Mouse (Mus musculus) layer of hippocampus, adult 2 months (tissue): ENCODE measurements around the gene Sgms1. TPM values are rescaled to one million over a fixed set of nuclear protein-coding genes. Genes with fewer than 3 reads are reported as not detected.
A peak's percentile ranks its signal among the peaks of the same experiment; 100 is the strongest.

Experiments
- DNase-seq, 2 experiments: peaks; one replicate each; pipeline ENCODE4 v3.0.0; 2022; ENCODE audit warnings: low spot score in 2 of 2
- H3K27ac ChIP-seq: fragments of 200-600 bp; 2 replicates; pipeline ENCODE4 v1.8.1; 2022
- H3K4me3 ChIP-seq: fragments of 200-600 bp; 2 replicates; pipeline ENCODE4 v1.8.1; 2022; ENCODE audit warnings: mild to moderate bottlenecking
- CTCF ChIP-seq: fragments of 200-600 bp; conservative IDR thresholded peaks from 2 replicates; pipeline ENCODE4 v1.8.1; 2022; ENCODE audit warnings: antibody characterized with exemption, mild to moderate bottlenecking, moderate library complexity
- total RNA-seq, 2 experiments: library from RNA; stranded (reverse); gene quantifications; 2 replicates each; pipeline ENCODE4 v1.2.3; 2021

The Sgms1 gene
- total RNA-seq, 2 experiments from 2014 or later, result 53.9 to 59.6 TPM

- no peak for DNase-seq
- TF ChIP-seq CTCF, result no peak
- H3K4me3 ChIP-seq, result no peak overlapping the region
- no peak overlapping the region; the same call in 1 of the 2 replicates for H3K27ac ChIP-seq
These were observed 165.0 kb downstream of the Sgms1 start for GRCm38 (mm10) chr19:32224318-32225096.

DNA sequence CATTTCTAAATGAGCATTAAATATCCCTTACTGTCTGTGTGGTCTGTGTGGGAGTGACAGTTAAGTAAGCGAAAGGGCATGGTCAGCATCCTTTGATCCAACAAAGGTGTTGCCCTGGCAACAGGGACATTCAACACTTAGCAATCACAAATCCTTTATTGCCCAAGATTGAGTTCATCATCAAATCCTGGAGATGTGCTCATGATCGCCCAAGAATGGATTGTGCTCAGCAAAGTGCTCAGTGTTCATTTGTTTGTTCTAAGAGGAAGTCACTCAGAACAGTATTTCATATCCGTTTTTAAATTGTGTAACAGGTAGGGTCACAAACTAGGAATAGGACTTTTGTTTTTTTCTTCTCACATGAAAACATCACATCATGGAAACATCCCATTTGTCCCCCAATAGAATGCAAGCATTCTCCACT is 165.8 kb downstream of the Sgms1 start:
- Histone ChIP-seq H3K27ac (no peak overlapping the region), H3K4me3 (no peak overlapping the region)
- no peak for DNase-seq
- TF ChIP-seq CTCF, result no peak

- DNase-seq, result no peak
- Histone ChIP-seq H3K4me3 (no peak overlapping the region), H3K27ac (no peak overlapping the region)
- TF ChIP-seq CTCF, result no peak
These were observed 167.4 kb downstream of the Sgms1 start for GRCm38 (mm10) chr19:32222083-32222482.

GRCm38 (mm10) chr19:32220991-32221390 is 168.5 kb downstream of the Sgms1 start:
- Histone ChIP-seq H3K4me3 (no peak overlapping the region), H3K27ac (peak overlapping the region; percentile 61)
- no peak for DNase-seq
- no peak for TF ChIP-seq CTCF

DNA sequence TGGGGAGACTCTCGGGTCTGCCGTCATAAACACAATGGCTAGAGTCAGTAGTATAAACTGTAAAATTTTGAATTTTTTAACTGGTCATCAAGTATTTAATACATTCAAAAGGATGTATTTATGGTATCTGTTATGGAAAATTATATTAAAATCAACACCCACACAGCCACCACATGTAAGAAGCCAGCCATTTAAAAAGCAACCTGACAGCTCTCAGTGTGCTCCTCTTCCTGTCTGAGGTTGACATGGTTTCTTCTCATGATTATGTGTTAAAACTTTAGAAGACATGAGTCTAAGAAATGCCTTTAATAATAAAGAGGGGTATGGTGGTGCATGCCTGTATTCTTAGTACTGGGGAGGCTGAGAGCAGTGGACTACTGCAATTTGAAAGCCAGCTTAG is 172.8 kb downstream of the Sgms1 start:
- no peak overlapping the region for H3K4me3 ChIP-seq
- H3K27ac ChIP-seq, result no peak overlapping the region
- DNase-seq, result no peak
- TF ChIP-seq CTCF, result no peak

GRCm38 (mm10) chr19:32214905-32215806 is 174.4 kb downstream of the Sgms1 start:
- Histone ChIP-seq H3K4me3 (no peak overlapping the region), H3K27ac (no peak overlapping the region)
- no peak for DNase-seq
- no peak for TF ChIP-seq CTCF

- H3K27ac ChIP-seq, result no peak overlapping the region
- no peak for DNase-seq
- TF ChIP-seq CTCF, result no peak
- no peak overlapping the region for H3K4me3 ChIP-seq
These were observed 175.9 kb downstream of the Sgms1 start for GRCm38 (mm10) chr19:32213577-32213976.

DNA sequence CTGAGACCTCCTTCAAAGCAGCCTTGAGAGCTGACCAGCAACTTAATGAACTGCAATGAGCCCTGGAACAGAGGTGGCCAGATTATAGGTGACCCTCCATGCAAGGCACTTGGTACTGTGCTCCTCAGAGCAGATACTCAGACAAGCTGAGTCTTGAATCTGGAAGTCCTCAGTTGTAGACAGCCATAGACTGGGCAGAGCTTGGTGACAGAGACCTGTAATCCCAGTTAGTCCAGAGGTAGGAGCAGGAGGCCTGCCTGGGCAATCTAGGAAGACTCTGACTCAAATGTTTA is 178.3 kb downstream of the Sgms1 start:
- H3K4me3 ChIP-seq, result peak overlapping the region; percentile 53
- TF ChIP-seq CTCF, result no peak
- H3K27ac ChIP-seq, result peak overlapping the region; percentile 36; the same call in 1 of the 2 replicates
- DNase-seq, result no peak

- TF ChIP-seq CTCF, result peak; percentile 55
- H3K4me3 ChIP-seq, result peak overlapping the region; percentile 53
- peak overlapping the region; percentile 81 for H3K27ac ChIP-seq
- peak; percentile 20 to 53 for DNase-seq
These were observed 178.8 kb downstream of the Sgms1 start for GRCm38 (mm10) chr19:32210450-32211292.

DNA sequence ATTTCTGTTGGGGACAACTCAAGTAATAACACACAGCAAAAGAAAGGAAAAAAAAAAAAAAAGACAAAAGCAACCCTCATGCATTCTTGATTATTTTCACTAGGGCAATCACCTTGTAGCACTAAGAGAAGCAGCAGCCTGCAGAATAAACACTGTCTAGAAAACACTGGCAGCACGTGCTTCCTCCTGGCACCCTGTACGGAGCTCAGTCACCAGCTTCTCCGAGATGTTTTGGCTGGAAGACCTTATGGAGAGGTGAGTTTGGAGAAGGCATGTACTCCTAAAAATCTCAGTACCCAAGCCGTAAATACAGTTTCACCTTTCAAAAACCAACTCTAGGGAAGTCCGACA is 179.4 kb downstream of the Sgms1 start:
- DNase-seq, result no peak
- no peak; the same call in 1 of the 2 replicates for TF ChIP-seq CTCF
- H3K27ac ChIP-seq, result peak overlapping the region; percentile 81
- H3K4me3 ChIP-seq, result peak overlapping the region; percentile 53

GRCm38 (mm10) chr19:32202131-32203114 is 187.1 kb downstream of the Sgms1 start:
- DNase-seq, result no peak
- H3K4me3 ChIP-seq, result peak overlapping the region; percentile 32
- TF ChIP-seq CTCF, result no peak
- H3K27ac ChIP-seq, result peak overlapping the region; percentile 28
